Mouse (Mus musculus) heart, embryonic 16.5 days (tissue): ENCODE results near the gene Avil. TPM values are rescaled to one million over a fixed set of nuclear protein-coding genes. Genes with fewer than 3 reads are reported as not detected.

Experiments used
- ATAC-seq: fragments of 200-750 bp; cut with Nextera tagmentation; replicated peaks from 2 replicates; pipeline ENCODE4 v1.8.0; 2017; ENCODE audit warnings: moderate number of reproducible peaks; ENCODE audit not compliant: insufficient read depth, low FRiP score; ENCODE audit errors: extremely low read depth
- H3K27ac ChIP-seq: fragments of 300-500 bp; sonication (generic); 2 replicates; pipeline ENCODE4 v1.5.1; 2014; ENCODE audit warnings: mild to moderate bottlenecking, low read length, control low read depth, moderate library complexity
- H3K27me3 ChIP-seq: fragments of 300-500 bp; sonication (generic); 2 replicates; pipeline ENCODE4 v1.6.1; 2014; ENCODE audit warnings: low read length, mixed read lengths; ENCODE audit not compliant: control insufficient read depth, insufficient read depth
- H3K36me3 ChIP-seq: fragments of 300-500 bp; sonication (generic); 2 replicates; pipeline ENCODE4 v1.6.1; 2014; ENCODE audit not compliant: control insufficient read depth, insufficient read depth
- H3K4me1 ChIP-seq: fragments of 300-500 bp; sonication (generic); 2 replicates; pipeline ENCODE4 v1.6.1; 2014; ENCODE audit warnings: low read length, mixed read lengths; ENCODE audit not compliant: control insufficient read depth, insufficient read depth
- H3K4me2 ChIP-seq: fragments of 300-500 bp; sonication (generic); 2 replicates; pipeline ENCODE4 v1.6.1; 2014; ENCODE audit warnings: low read depth, mild to moderate bottlenecking, control low read depth, low read length
- H3K4me3 ChIP-seq: fragments of 300-500 bp; sonication (generic); 2 replicates; pipeline ENCODE4 v1.5.1; 2014; ENCODE audit warnings: mild to moderate bottlenecking, control low read depth, low read length
- H3K9ac ChIP-seq: fragments of 300-500 bp; sonication (generic); 2 replicates; pipeline ENCODE4 v1.6.1; 2014; ENCODE audit warnings: low read length, control low read depth
- H3K9me3 ChIP-seq: fragments of 300-500 bp; sonication (generic); replicated peaks from 2 replicates; pipeline ENCODE4 v1.6.1; 2016; ENCODE audit warnings: low read length; ENCODE audit not compliant: control insufficient read depth
- WGBS: fragments of 180-500 bp; shearing (Covaris S2); extraction: QIAGEN DNeasy Blood & Tissue Kit; methylation state at CpG from one replicate; pipeline ENCODE4 v1.1.7; 2014; 5-methylcytosine and 5-hydroxymethylcytosine counted together
- polyA plus RNA-seq: library from polyadenylated mRNA; unstranded; fragments of >200 nt; fragmentation: Nextera tagmentation; extraction: Ambion mirVana; gene quantifications from 2 replicates; pipeline ENCODE4 v1.2.1, GENCODE M21; 2015

Avil gene
- polyA plus RNA-seq, 1 experiment from 2014 or later: 0.84 TPM

GRCm38 (mm10) chr10:127033301-127033741 is 32.8 kb downstream of the Avil start:
- Histone ChIP-seq H3K4me2 (no peak overlapping the region), H3K4me3 (no peak overlapping the region), H3K27ac (no peak overlapping the region), H3K4me1 (peaks cover 5% of the 10 kb centered on the region; the same call in 1 of the 2 replicates), H3K36me3 (peaks cover 7% of the 10 kb centered on the region; the same call in 1 of the 2 replicates), H3K27me3 (no peaks in the 10 kb centered on the region), H3K9ac (no peak overlapping the region), H3K9me3 (no peaks in the 10 kb centered on the region)
- ATAC-seq: no peak
- 77% methylated on average over 8 of the region's 8 CpGs for WGBS

GRCm38 (mm10) chr10:127036273-127036672 is 35.8 kb downstream of the Avil start:
- Histone ChIP-seq H3K36me3 (no peaks in the 10 kb centered on the region), H3K4me3 (no peak overlapping the region), H3K9ac (no peak overlapping the region), H3K4me2 (no peak overlapping the region), H3K4me1 (0 out of 2 replicates have a peak, but pooled peaks cover 3% of the 10 kb centered on the region), H3K9me3 (no peaks in the 10 kb centered on the region), H3K27ac (no peak overlapping the region), H3K27me3 (no peaks in the 10 kb centered on the region)
- 79% methylated on average over 12 of the region's 12 CpGs for WGBS
- no peak for ATAC-seq

- 66% methylated on average over 12 of the region's 12 CpGs for WGBS
- no peaks in the 10 kb centered on the region for H3K27me3 ChIP-seq
- no peak for ATAC-seq
Measured at GRCm38 (mm10) chr10:127037641-127038040, 37.1 kb downstream of the Avil start.

GRCm38 (mm10) chr10:127040569-127041214 is 40.2 kb downstream of the Avil start:
- H3K27me3 ChIP-seq: no peaks in the 10 kb centered on the region
- H3K4me2 ChIP-seq: peak overlapping the region; percentile 100
- no peak for ATAC-seq
- peak overlapping the region; percentile 14; the same call in 1 of the 2 replicates for H3K27ac ChIP-seq
- H3K4me3 ChIP-seq: peak overlapping the region; percentile 99
- no peaks in the 10 kb centered on the region for H3K9me3 ChIP-seq
- peaks cover 10% of the 10 kb centered on the region for H3K4me1 ChIP-seq
- WGBS: 2% methylated on average over 20 of the region's 20 CpGs
- 0 out of 2 replicates have a peak, but pooled peaks cover 2% of the 10 kb centered on the region for H3K36me3 ChIP-seq
- peak overlapping the region; percentile 84 for H3K9ac ChIP-seq

More at GRCm38 (mm10) chr10:127037641-127038040, 37.1 kb downstream of the Avil start:
- Histone ChIP-seq H3K4me3 (no peak overlapping the region), H3K4me1 (peaks cover 7% of the 10 kb centered on the region), H3K4me2 (no peak overlapping the region), H3K9ac (no peak overlapping the region), H3K27ac (no peak overlapping the region), H3K9me3 (no peaks in the 10 kb centered on the region), H3K36me3 (no peaks in the 10 kb centered on the region)

- H3K4me1 ChIP-seq: peaks cover 10% of the 10 kb centered on the region
- H3K36me3 ChIP-seq: 0 out of 2 replicates have a peak, but pooled peaks cover 2% of the 10 kb centered on the region
- peak within 1 kb of the TSS; percentile 71 for H3K27ac ChIP-seq
- 0% methylated on average over 28 of the region's 28 CpGs for WGBS
- peak; percentile 42 for ATAC-seq
- H3K4me3 ChIP-seq: peak within 1 kb of the TSS; percentile 99
- no peaks in the 10 kb centered on the region for H3K9me3 ChIP-seq
- no peaks in the 10 kb centered on the region for H3K27me3 ChIP-seq
- peak within 1 kb of the TSS; percentile 100 for H3K4me2 ChIP-seq
- H3K9ac ChIP-seq: peak within 1 kb of the TSS; percentile 84
Measured at GRCm38 (mm10) chr10:127041274-127041766, 40.8 kb downstream of the Avil start, which contains the start of the genes Mettl1 and Eef1akmt3. Mettl1 (plus strand) TSS chr10:127041414. Eef1akmt3 (minus strand) TSS chr10:127041513.

- H3K36me3 ChIP-seq: 0 out of 2 replicates have a peak, but pooled peaks cover 2% of the 10 kb centered on the region
- H3K27ac ChIP-seq: peak overlapping the region; percentile 71
- under 1% methylated on average over 44 of the region's 44 CpGs for WGBS
- H3K4me3 ChIP-seq: peak overlapping the region; percentile 99
- no peaks in the 10 kb centered on the region for H3K27me3 ChIP-seq
- peak overlapping the region; percentile 100 for H3K4me2 ChIP-seq
- ATAC-seq: peak; percentile 83
- H3K4me1 ChIP-seq: peaks cover 10% of the 10 kb centered on the region
- no peaks in the 10 kb centered on the region for H3K9me3 ChIP-seq
- peak overlapping the region; percentile 84 for H3K9ac ChIP-seq
Measured at GRCm38 (mm10) chr10:127041774-127042338, 41.3 kb downstream of the Avil start.

- H3K27me3 ChIP-seq: peaks cover 3% of the 10 kb centered on the region
- H3K4me2 ChIP-seq: peak overlapping the region; percentile 100
- ATAC-seq: no peak
- 0 out of 2 replicates have a peak, but pooled peaks cover 2% of the 10 kb centered on the region for H3K36me3 ChIP-seq
- H3K4me1 ChIP-seq: peaks cover 10% of the 10 kb centered on the region
- WGBS: 17% methylated on average over 5 of the region's 5 CpGs
- H3K4me3 ChIP-seq: peak overlapping the region; percentile 99
- H3K9ac ChIP-seq: peak overlapping the region; percentile 84
- H3K27ac ChIP-seq: no peak overlapping the region; the same call in 1 of the 2 replicates
- H3K9me3 ChIP-seq: no peaks in the 10 kb centered on the region
Measured at GRCm38 (mm10) chr10:127042468-127043115, 42.1 kb downstream of the Avil start.

GRCm38 (mm10) chr10:127043187-127043586 is 42.7 kb downstream of the Avil start:
- H3K9me3 ChIP-seq: no peaks in the 10 kb centered on the region
- no peak overlapping the region for H3K4me3 ChIP-seq
- 0 out of 2 replicates have a peak, but pooled peaks cover 2% of the 10 kb centered on the region for H3K36me3 ChIP-seq
- H3K4me1 ChIP-seq: peaks cover 10% of the 10 kb centered on the region
- no peak for ATAC-seq
- no peak overlapping the region for H3K27ac ChIP-seq
- H3K27me3 ChIP-seq: peaks cover 9% of the 10 kb centered on the region
- WGBS: 85% methylated on average over 6 of the region's 6 CpGs
- no peak overlapping the region; the same call in 1 of the 2 replicates for H3K4me2 ChIP-seq
- no peak overlapping the region for H3K9ac ChIP-seq
